8 mouse cellular contexts compared by ENCODE assay signal in the genomic region with DNA sequence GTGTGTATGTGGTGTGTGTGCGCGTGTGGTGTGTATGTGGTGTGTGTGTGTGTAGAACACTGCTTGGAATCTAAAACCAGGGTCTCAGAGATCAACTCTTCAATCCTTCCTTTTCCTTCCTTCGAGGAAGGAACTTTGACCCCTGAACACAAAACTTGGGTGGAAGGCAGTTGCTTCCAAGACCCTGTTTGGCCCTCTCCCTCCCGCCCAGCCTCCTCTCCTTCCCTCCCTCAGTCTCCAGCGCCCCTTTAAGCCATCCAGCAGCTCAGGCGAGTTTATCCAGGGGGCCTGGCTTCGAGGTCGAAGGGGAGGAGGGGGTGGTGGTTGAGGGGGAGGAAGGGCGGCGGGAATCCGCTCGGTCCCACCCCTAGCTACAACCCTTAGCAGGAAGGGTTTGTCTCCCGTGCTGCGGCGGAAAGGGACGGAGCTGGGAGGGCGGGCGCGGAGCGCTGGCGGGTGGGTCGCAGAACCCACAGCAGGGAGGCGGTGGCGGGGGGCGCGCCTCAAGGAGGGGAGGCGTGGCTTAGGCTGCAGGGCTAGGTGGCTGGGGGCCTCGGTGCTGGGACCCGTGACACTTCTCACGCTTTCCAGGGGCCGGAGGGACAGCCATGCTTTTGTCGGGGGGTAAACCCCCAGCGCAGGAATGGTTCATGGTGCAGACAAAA. TPM values are rescaled to one million over a fixed set of nuclear protein-coding genes. Genes with fewer than 3 reads are reported as not detected.
DNase-seq lines count a peak whose midpoint lies in the region; ATAC-seq and TF ChIP-seq lines count a peak whose summit lies in the region.

A gene (plus strand): TSS at position 390 of the 665 bp plus-strand sequence.

- TF ChIP-seq EP300 in stomach, postnatal 0 days (optimal IDR thresholded peaks at IDR 0.05): no peak

- H3K36me3 ChIP-seq in forebrain, embryonic 12.5 days (replicated peaks): peaks cover 6% of the 10 kb centered on the region; the same call in 1 of the 2 replicates
- H3K36me3 ChIP-seq in limb, embryonic 12.5 days: peaks cover 17% of the 10 kb centered on the region
- peaks cover 12% of the 10 kb centered on the region for H3K36me3 ChIP-seq in midbrain, embryonic 10.5 days
- H3K36me3 ChIP-seq in stomach, postnatal 0 days (ENCODE audit: control insufficient read depth, insufficient read depth, low read length): no peaks in the 10 kb centered on the region

- peak within 1 kb of the TSS; percentile 65 for H3K4me3 ChIP-seq in forebrain, embryonic 12.5 days (replicated peaks)
- H3K4me3 ChIP-seq in limb, embryonic 12.5 days (replicated peaks): peak within 1 kb of the TSS; percentile 78
- H3K4me3 ChIP-seq in midbrain, embryonic 10.5 days: peak within 1 kb of the TSS; percentile 77
- H3K4me3 ChIP-seq in stomach, postnatal 0 days (ENCODE audit: low read depth, low read length): peak within 1 kb of the TSS; percentile 58

- intact Hi-C loops in heart, postnatal 25 days (cut with DNase I): no loop called here

- H3K4me2 ChIP-seq in forebrain, embryonic 12.5 days: peak within 1 kb of the TSS; percentile 85
- peak within 1 kb of the TSS; percentile 98 for H3K4me2 ChIP-seq in limb, embryonic 12.5 days
- H3K4me2 ChIP-seq in stomach, postnatal 0 days (replicated peaks; ENCODE audit: low read depth): peak within 1 kb of the TSS; percentile 84

- H3K9me3 ChIP-seq in forebrain, embryonic 12.5 days: no peaks in the 10 kb centered on the region
- H3K9me3 ChIP-seq in limb, embryonic 12.5 days: no peaks in the 10 kb centered on the region
- H3K9me3 ChIP-seq in midbrain, embryonic 10.5 days (replicated peaks): no peaks in the 10 kb centered on the region
- no peaks in the 10 kb centered on the region for H3K9me3 ChIP-seq in stomach, postnatal 0 days (ENCODE audit: control insufficient read depth, low read length)

- peaks cover 48% of the 10 kb centered on the region for H3K4me1 ChIP-seq in forebrain, embryonic 12.5 days
- H3K4me1 ChIP-seq in limb, embryonic 12.5 days (replicated peaks): peaks cover 51% of the 10 kb centered on the region
- peaks cover 64% of the 10 kb centered on the region for H3K4me1 ChIP-seq in midbrain, embryonic 10.5 days
- 0 out of 2 replicates have a peak, but pooled peaks cover 4% of the 10 kb centered on the region for H3K4me1 ChIP-seq in stomach, postnatal 0 days (replicated peaks; ENCODE audit: control insufficient read depth, insufficient read depth)

- H3K9ac ChIP-seq in forebrain, embryonic 12.5 days: peak within 1 kb of the TSS; percentile 84
- peak within 1 kb of the TSS; percentile 89 for H3K9ac ChIP-seq in limb, embryonic 12.5 days (replicated peaks)
- peak within 1 kb of the TSS; percentile 81 for H3K9ac ChIP-seq in stomach, postnatal 0 days (ENCODE audit: low read length)

- DNase-seq in ES-CJ7 (ENCODE audit: low read depth, low spot score): peak; percentile 87
- DNase-seq in adrenal gland, adult 18-20 months (ENCODE audit: low spot score in 2 of 2): peak; percentile 35 to 56
- peak; percentile 72 for DNase-seq in heart, postnatal 25 days (ENCODE audit: low spot score)
- peak; percentile 86 for DNase-seq in midbrain, embryonic 10.5 days (ENCODE audit: low spot score)
- DNase-seq in stomach, postnatal 0 days (ENCODE audit: low spot score): peak; percentile 76
- DNase-seq in natural killer cell, adult 2 months (ENCODE audit: low spot score in 2 of 2): no peak

- ATAC-seq in forebrain, embryonic 12.5 days (ENCODE audit: low FRiP score): peak; percentile 86
- peak; percentile 86 for ATAC-seq in limb, embryonic 12.5 days (ENCODE audit: insufficient number of reproducible peaks, insufficient read depth, low FRiP score, low TSS enrichment, low read depth)
- peak; percentile 89 for ATAC-seq in stomach, postnatal 0 days (ENCODE audit: low FRiP score, low TSS enrichment)

- WGBS in forebrain, embryonic 12.5 days: 1% methylated on average over 25 of the region's 33 CpGs
- 2% methylated on average over 30 of the region's 33 CpGs for WGBS in limb, embryonic 12.5 days
- WGBS in midbrain, embryonic 10.5 days: under 1% methylated on average over 29 of the region's 33 CpGs
- WGBS in stomach, postnatal 0 days: 4% methylated on average over 26 of the region's 33 CpGs

- H3K27ac ChIP-seq in forebrain, embryonic 12.5 days: peak within 1 kb of the TSS; percentile 94
- H3K27ac ChIP-seq in limb, embryonic 12.5 days: peak within 1 kb of the TSS; percentile 98
- peak within 1 kb of the TSS; percentile 95 for H3K27ac ChIP-seq in midbrain, embryonic 10.5 days (replicated peaks)
- H3K27ac ChIP-seq in stomach, postnatal 0 days (replicated peaks): peak within 1 kb of the TSS; percentile 92

- no peaks in the 10 kb centered on the region for H3K27me3 ChIP-seq in forebrain, embryonic 12.5 days
- H3K27me3 ChIP-seq in limb, embryonic 12.5 days: no peaks in the 10 kb centered on the region
- H3K27me3 ChIP-seq in midbrain, embryonic 10.5 days (ENCODE audit: low read depth, poor library complexity, severe bottlenecking): no peaks in the 10 kb centered on the region
- no peaks in the 10 kb centered on the region for H3K27me3 ChIP-seq in stomach, postnatal 0 days (ENCODE audit: control insufficient read depth, insufficient read depth, low read length)

- 0 out of 2 replicates have a peak, but pooled peaks have one; percentile 7 for TF ChIP-seq CTCF in stomach, postnatal 0 days (IDR thresholded peaks at IDR 0.05; ENCODE audit: low read depth)

RNA-seq across cellular contexts. Expression of the gene that starts here (rescaled TPM):
- 1 to 10 TPM; 8.2 to 9.0 TPM for total RNA-seq in adrenal gland, adult 18-20 months (2021)
- polyA plus RNA-seq in forebrain, embryonic 12.5 days (2016; fragmentation: Nextera tagmentation; extraction: Ambion mirVana): 23.9 and 26.9 TPM in 2 replicates
- total RNA-seq in heart, postnatal 25 days (2021): 1 to 10 TPM; 8.2 to 9.7 TPM
- polyA plus RNA-seq in limb, embryonic 12.5 days (2016; fragmentation: Nextera tagmentation; extraction: Ambion mirVana): 38.9 and 46.0 TPM in 2 replicates
- polyA plus RNA-seq in midbrain, embryonic 10.5 days (2016; fragmentation: Nextera tagmentation; extraction: Ambion mirVana): 22.3 and 25.1 TPM in 2 replicates
- 2.8 and 3.2 TPM in 2 replicates for polyA plus RNA-seq in stomach, postnatal 0 days (2015; fragmentation: Nextera tagmentation; extraction: Ambion mirVana)

Comparison
In these comparisons a context has a peak if more than half of its experiments do, and no peak if none do; other contexts are left out.
1. DNase-seq: peak in ES-CJ7 (single experiment), adrenal gland, adult 18-20 months (2 of 2), heart, postnatal 25 days (single experiment), midbrain, embryonic 10.5 days (single experiment) and stomach, postnatal 0 days (single experiment); none in natural killer cell, adult 2 months (0 of 2).
2. Peak in every context shown above with its lines, with median percentiles within 50 percentile points of each other: ATAC-seq, H3K27ac ChIP-seq, H3K4me2 ChIP-seq, H3K4me3 ChIP-seq and H3K9ac ChIP-seq.